Mouse (Mus musculus) embryonic facial prominence, embryonic 13.5 days (tissue): ENCODE data around the gene Asl. TPM values are rescaled to one million over a fixed set of nuclear protein-coding genes. Genes with fewer than 3 reads are reported as not detected.

Experiments
- ATAC-seq: fragments of 200-750 bp; cut with Nextera tagmentation; 2 replicates; pipeline ENCODE4 v1.8.0; 2017; ENCODE audit warnings: low read depth; ENCODE audit not compliant: insufficient number of reproducible peaks, insufficient read depth, low FRiP score, low TSS enrichment
- H3K27ac ChIP-seq: fragments of 300-500 bp; sonication (generic); 2 replicates; pipeline ENCODE4 v1.5.1; 2015; ENCODE audit warnings: moderate library complexity, mild to moderate bottlenecking, inconsistent platforms
- H3K27me3 ChIP-seq: fragments of 300-500 bp; sonication (generic); 2 replicates; pipeline ENCODE4 v1.6.1; 2015; ENCODE audit warnings: mild to moderate bottlenecking, inconsistent platforms
- H3K36me3 ChIP-seq: fragments of 300-500 bp; sonication (generic); 2 replicates; pipeline ENCODE4 v1.6.1; 2015; ENCODE audit warnings: mild to moderate bottlenecking, inconsistent platforms
- H3K4me1 ChIP-seq: fragments of 300-500 bp; sonication (generic); 2 replicates; pipeline ENCODE4 v1.6.1; 2015; ENCODE audit warnings: inconsistent platforms
- H3K4me2 ChIP-seq: fragments of 300-500 bp; sonication (generic); 2 replicates; pipeline ENCODE4 v1.6.1; 2015; ENCODE audit warnings: moderate library complexity, mild to moderate bottlenecking, inconsistent platforms
- H3K4me3 ChIP-seq: fragments of 300-500 bp; sonication (generic); 2 replicates; pipeline ENCODE4 v1.5.1; 2015; ENCODE audit warnings: mild to moderate bottlenecking, inconsistent platforms
- H3K9ac ChIP-seq: fragments of 300-500 bp; sonication (generic); 2 replicates; pipeline ENCODE4 v1.6.1; 2015; ENCODE audit warnings: mild to moderate bottlenecking, inconsistent platforms
- H3K9me3 ChIP-seq: fragments of 300-500 bp; sonication (generic); 2 replicates; pipeline ENCODE4 v1.6.1; 2016; ENCODE audit warnings: inconsistent platforms
- WGBS: fragments of 180-500 bp; shearing (Covaris S2); methylation state at CpG from one replicate; pipeline ENCODE4 v1.1.7; 2015; ENCODE audit warnings: mixed read lengths; 5-methylcytosine and 5-hydroxymethylcytosine counted together
- polyA plus RNA-seq: library from polyadenylated mRNA; unstranded; fragments of >200 nt; fragmentation: Nextera tagmentation; extraction: Ambion mirVana; gene quantifications from 2 replicates; pipeline ENCODE4 v1.2.1, GENCODE M21; 2015

Gene Asl
- polyA plus RNA-seq, 1 experiment from 2014 or later: 21.8 TPM

DNA sequence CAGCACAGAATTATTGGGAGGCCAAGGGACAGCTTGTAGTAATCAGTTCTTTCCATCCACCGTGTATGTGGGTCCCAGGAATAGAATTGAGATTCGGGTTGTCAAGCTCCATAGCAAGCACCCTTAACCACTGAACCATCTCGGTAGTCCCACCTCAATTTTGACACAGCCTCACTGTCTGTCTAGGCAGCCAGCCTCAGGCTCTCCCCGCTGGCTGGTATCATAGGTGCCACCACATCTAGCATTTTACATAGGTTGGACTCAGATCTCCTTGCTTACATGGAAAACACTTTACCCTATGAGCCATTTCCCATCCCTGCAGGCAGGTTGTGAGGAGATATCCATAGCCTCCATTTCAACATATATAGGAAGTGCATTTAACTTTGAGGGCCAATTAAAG is 54.7 kb downstream of the Asl start:
- no peak for ATAC-seq
- Histone ChIP-seq H3K4me1 (no peaks in the 10 kb centered on the region), H3K27ac (no peak overlapping the region), H3K27me3 (no peaks in the 10 kb centered on the region), H3K9me3 (no peaks in the 10 kb centered on the region), H3K4me3 (no peak overlapping the region), H3K4me2 (no peak overlapping the region), H3K36me3 (peaks cover 24% of the 10 kb centered on the region), H3K9ac (no peak overlapping the region)
- WGBS: 80% methylated on average over 4 of the region's 4 CpGs

DNA sequence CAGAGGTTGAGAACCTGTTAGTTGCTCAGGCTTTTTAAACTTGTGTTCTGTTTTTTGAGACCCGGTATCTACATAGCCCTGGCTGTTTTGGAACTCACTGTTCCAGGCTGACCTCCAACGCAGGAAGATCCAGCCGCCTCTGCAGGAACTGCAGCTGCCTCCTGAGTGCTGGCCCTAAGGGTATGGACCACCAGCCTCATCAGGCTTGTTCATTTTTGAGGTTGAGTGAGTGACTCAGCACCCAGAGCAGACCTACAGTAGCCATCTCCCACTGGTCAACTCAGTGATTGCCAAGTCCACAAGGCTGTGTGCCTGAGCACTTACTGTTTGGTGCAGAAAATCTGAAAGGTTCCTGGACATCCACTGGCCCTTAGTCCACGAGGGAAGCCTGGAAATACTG is 57.6 kb downstream of the Asl start:
- ATAC-seq: no peak
- 87% methylated on average over 4 of the region's 4 CpGs for WGBS
- H3K4me1 ChIP-seq: no peaks in the 10 kb centered on the region

DNA sequence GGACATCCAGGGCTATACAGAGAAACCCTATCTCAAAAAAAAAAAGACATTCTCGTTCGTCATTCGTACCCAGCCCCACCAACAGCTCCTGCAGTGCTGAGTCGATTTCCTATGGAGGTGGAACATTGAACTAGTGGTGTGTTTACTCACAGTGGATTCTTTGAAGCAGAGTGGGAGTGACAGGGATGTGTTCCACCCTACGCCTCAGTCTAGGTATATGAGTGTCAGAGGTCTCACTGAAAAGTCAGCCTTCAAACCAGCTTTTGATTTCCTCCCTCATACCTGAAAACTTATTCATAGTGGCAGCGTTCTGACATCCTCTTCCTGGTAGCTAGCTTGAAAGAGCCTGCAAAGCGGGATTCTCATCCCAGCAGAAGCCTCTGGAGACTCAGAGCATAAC is 60.6 kb downstream of the Asl start:
- Histone ChIP-seq H3K9me3 (no peaks in the 10 kb centered on the region), H3K9ac (no peak overlapping the region), H3K27me3 (no peaks in the 10 kb centered on the region), H3K36me3 (peaks cover 6% of the 10 kb centered on the region; the same call in 1 of the 2 replicates), H3K4me2 (no peak overlapping the region), H3K4me3 (no peak overlapping the region), H3K4me1 (no peaks in the 10 kb centered on the region), H3K27ac (no peak overlapping the region)
- ATAC-seq: no peak
- 83% methylated on average over 7 of the region's 7 CpGs for WGBS

More for the DNA sequence above, 57.6 kb downstream of the Asl start:
- H3K9ac ChIP-seq: no peak overlapping the region
- peaks cover 17% of the 10 kb centered on the region for H3K36me3 ChIP-seq
- no peaks in the 10 kb centered on the region for H3K27me3 ChIP-seq
- no peak overlapping the region for H3K4me3 ChIP-seq
- no peak overlapping the region for H3K4me2 ChIP-seq
- H3K27ac ChIP-seq: no peak overlapping the region
- H3K9me3 ChIP-seq: no peaks in the 10 kb centered on the region

DNA sequence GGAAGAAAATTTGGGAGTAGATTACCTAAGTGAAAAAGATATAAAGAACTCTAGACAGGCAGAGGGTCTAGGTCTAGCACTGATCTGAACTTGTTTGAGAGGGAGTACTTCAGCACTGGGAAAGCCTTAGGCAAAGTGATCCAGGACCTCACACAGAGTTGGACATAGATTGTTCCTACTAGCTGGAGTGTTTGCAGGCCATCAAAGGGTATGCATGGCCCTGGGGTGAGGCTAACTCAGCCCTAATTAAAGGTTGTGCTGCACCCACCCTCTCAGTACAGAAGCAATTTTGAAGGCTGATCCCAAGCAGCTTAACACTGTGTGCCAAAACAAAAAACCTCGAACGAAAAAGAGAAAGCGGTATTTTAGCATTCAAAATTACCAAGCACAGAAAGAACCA is 62.6 kb downstream of the Asl start:
- Histone ChIP-seq H3K4me1 (no peaks in the 10 kb centered on the region), H3K4me2 (no peak overlapping the region), H3K27me3 (no peaks in the 10 kb centered on the region), H3K27ac (no peak overlapping the region), H3K9me3 (no peaks in the 10 kb centered on the region), H3K36me3 (peaks cover under 1% of the 10 kb centered on the region; the same call in 1 of the 2 replicates), H3K4me3 (no peak overlapping the region), H3K9ac (no peak overlapping the region)
- 66% methylated on average over 3 of the region's 3 CpGs for WGBS
- no peak for ATAC-seq

DNA sequence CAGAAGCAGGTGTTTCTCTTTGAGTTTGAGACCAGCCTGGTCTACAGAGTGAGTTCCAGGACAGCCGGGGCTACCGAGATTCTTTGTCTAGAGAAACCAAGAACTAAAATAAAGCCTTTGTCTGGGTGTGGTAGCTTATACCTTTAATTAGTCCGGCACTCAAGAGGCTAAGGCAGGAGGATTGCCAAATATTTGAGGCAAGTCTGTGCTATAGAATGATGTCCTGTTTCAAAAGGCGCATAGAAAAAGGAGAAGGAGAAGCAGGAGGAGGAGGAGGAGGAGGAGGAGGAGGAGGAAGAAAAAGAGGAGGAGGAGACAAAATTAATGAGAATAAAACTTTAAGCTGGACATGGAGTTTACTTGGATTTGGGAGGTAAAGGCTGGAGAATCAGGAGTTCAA is 65.8 kb downstream of the Asl start:
- H3K36me3 ChIP-seq: no peaks in the 10 kb centered on the region; the same call in 1 of the 2 replicates
- no peaks in the 10 kb centered on the region for H3K27me3 ChIP-seq
- H3K9me3 ChIP-seq: no peaks in the 10 kb centered on the region
- no peak overlapping the region for H3K9ac ChIP-seq
- H3K27ac ChIP-seq: no peak overlapping the region
- no peak overlapping the region for H3K4me2 ChIP-seq
- H3K4me3 ChIP-seq: no peak overlapping the region
- no peak for ATAC-seq
- no peaks in the 10 kb centered on the region for H3K4me1 ChIP-seq
- 64% methylated on average over 4 of the region's 4 CpGs for WGBS

Other genes starting within 250 kb of the Asl start
- gene Psph, start 241.8 kb downstream of the Asl start, polyA plus RNA-seq: 30.3 and 33.7 TPM in 2 replicates
- gene Sumf2, start 182.3 kb downstream of the Asl start, polyA plus RNA-seq: 64.6 and 81.4 TPM in 2 replicates
- 929 and 951 TPM in 2 replicates for gene Chchd2, start 141.8 kb downstream of the Asl start, polyA plus RNA-seq
- gene Zbed5, start 133.5 kb downstream of the Asl start, polyA plus RNA-seq: 8.7 and 9.0 TPM in 2 replicates
- 0.24 and 0.39 TPM in 2 replicates for gene Phkg1, start 130.7 kb downstream of the Asl start, polyA plus RNA-seq
- gene Nupr1l, start 120.7 kb downstream of the Asl start, polyA plus RNA-seq: 5.6 and 8.1 TPM in 2 replicates
- 27.6 and 27.7 TPM in 2 replicates for gene Vkorc1l1, start 87.3 kb downstream of the Asl start, polyA plus RNA-seq
- gene Gusb, start 26.2 kb downstream of the Asl start, polyA plus RNA-seq: 38.2 and 43.4 TPM in 2 replicates
- 44.8 and 47.1 TPM in 2 replicates for gene Crcp, start within 50 bp of the Asl start, polyA plus RNA-seq
- 87.3 and 98.5 TPM in 2 replicates for gene Tpst1, start 44.1 kb upstream of the Asl start, polyA plus RNA-seq
- 6.1 and 7.2 TPM in 2 replicates for gene Kctd7, start 115.6 kb upstream of the Asl start, polyA plus RNA-seq
- 25.8 and 28.0 TPM in 2 replicates for gene Rabgef1, start 142.6 kb upstream of the Asl start, polyA plus RNA-seq
- 31.8 and 33.3 TPM in 2 replicates for gene Tmem248, start 187.8 kb upstream of the Asl start, polyA plus RNA-seq
- 66.5 and 68.9 TPM in 2 replicates for gene Sbds, start 226.3 kb upstream of the Asl start, polyA plus RNA-seq
- 26.6 and 27.1 TPM in 2 replicates for gene Tyw1, start 226.4 kb upstream of the Asl start, polyA plus RNA-seq